Mouse (Mus musculus) kidney, postnatal 0 days (tissue): ENCODE measurements around the gene Fzd9. TPM values are rescaled to one million over a fixed set of nuclear protein-coding genes. Genes with fewer than 3 reads are reported as not detected.
A peak's percentile ranks its signal among the peaks of the same experiment; 100 is the strongest.

ENCODE experiments used
- ATAC-seq: fragments of 200-750 bp; cut with Nextera tagmentation; replicated peaks from 2 replicates; pipeline ENCODE4 v1.8.0; 2017; ENCODE audit warnings: low read depth, moderate number of reproducible peaks, moderate TSS enrichment, moderate library complexity; ENCODE audit not compliant: low FRiP score
- DNase-seq: peaks from one replicate; pipeline ENCODE4 v3.0.0-alpha.2; 2016; ENCODE audit warnings: low spot score
- H3K27ac ChIP-seq: fragments of 300-500 bp; sonication (generic); 2 replicates; pipeline ENCODE4 v1.5.1; 2014; ENCODE audit warnings: mild to moderate bottlenecking
- H3K27me3 ChIP-seq: fragments of 300-500 bp; sonication (generic); 2 replicates; pipeline ENCODE4 v1.6.1; 2014; ENCODE audit warnings: low read length, mixed read lengths; ENCODE audit not compliant: insufficient read depth
- H3K36me3 ChIP-seq: fragments of 300-500 bp; sonication (generic); 2 replicates; pipeline ENCODE4 v1.6.1; 2014; ENCODE audit warnings: low read length, mixed read lengths; ENCODE audit not compliant: insufficient read depth
- H3K4me1 ChIP-seq: fragments of 300-500 bp; sonication (generic); replicated peaks from 2 replicates; pipeline ENCODE4 v1.6.1; 2014; ENCODE audit warnings: antibody characterized with exemption, low read length, mixed read lengths; ENCODE audit not compliant: insufficient read depth
- H3K4me2 ChIP-seq: fragments of 300-500 bp; sonication (generic); 2 replicates; pipeline ENCODE4 v1.6.1; 2014; ENCODE audit warnings: mild to moderate bottlenecking, low read length, moderate library complexity, mixed read lengths
- H3K4me3 ChIP-seq: fragments of 300-500 bp; sonication (generic); replicated peaks from 2 replicates; pipeline ENCODE4 v1.5.1; 2014; ENCODE audit warnings: low read depth, low read length
- H3K9ac ChIP-seq: fragments of 300-500 bp; sonication (generic); 2 replicates; pipeline ENCODE4 v1.6.1; 2014; ENCODE audit warnings: low read depth, low read length
- H3K9me3 ChIP-seq: fragments of 300-500 bp; sonication (generic); replicated peaks from 2 replicates; pipeline ENCODE4 v1.6.1; 2016; ENCODE audit warnings: low read length, inconsistent platforms, mixed read lengths
- CTCF ChIP-seq: IDR thresholded peaks from 2 replicates; pipeline ENCODE4 v1.5.1; 2016; ENCODE audit warnings: antibody characterized with exemption, low read depth, mild to moderate bottlenecking, moderate library complexity
- WGBS: fragments of 180-500 bp; shearing (Covaris S2); extraction: QIAGEN DNeasy Blood & Tissue Kit; methylation state at CpG from one replicate; pipeline ENCODE4 v1.1.7; 2014; 5-methylcytosine and 5-hydroxymethylcytosine counted together
- polyA plus RNA-seq: library from polyadenylated mRNA; unstranded; fragments of >200 nt; fragmentation: Nextera tagmentation; extraction: Ambion mirVana; gene quantifications from 2 replicates; pipeline ENCODE4 v1.2.1, GENCODE M21; 2015

Gene Fzd9
- polyA plus RNA-seq, result 0.65 and 0.93 TPM in 2 replicates

GRCm38 (mm10) chr5:135251079-135251454, at the start of gene Fzd9:
Fzd9 (minus strand) TSS chr5:135251230.
- DNase-seq (peak; percentile 83), ATAC-seq (peak; percentile 82)
- H3K27ac ChIP-seq, result no peak within 1 kb of the TSS
- H3K36me3 ChIP-seq, result peaks cover 5% of the 10 kb centered on the region; the same call in 1 of the 2 replicates
- 0 out of 2 replicates have a peak, but pooled peaks cover 8% of the 10 kb centered on the region for H3K27me3 ChIP-seq
- peaks cover 6% of the 10 kb centered on the region; the same call in 1 of the 2 replicates for H3K4me1 ChIP-seq
- H3K4me3 ChIP-seq, result peak within 1 kb of the TSS; percentile 46
- H3K9me3 ChIP-seq, result no peaks in the 10 kb centered on the region
- TF ChIP-seq CTCF, result no peak
- H3K4me2 ChIP-seq, result peak within 1 kb of the TSS; percentile 91
- WGBS, result under 1% methylated on average over 50 of the region's 51 CpGs
- H3K9ac ChIP-seq, result peak within 1 kb of the TSS; percentile 32; the same call in 1 of the 2 replicates

GRCm38 (mm10) chr5:135292001-135292400, 41.0 kb upstream of the Fzd9 start:
- Histone ChIP-seq H3K4me1 (no peaks in the 10 kb centered on the region), H3K4me3 (no peak overlapping the region), H3K27me3 (no peaks in the 10 kb centered on the region), H3K9ac (no peak overlapping the region), H3K9me3 (no peaks in the 10 kb centered on the region), H3K27ac (no peak overlapping the region), H3K4me2 (no peak overlapping the region), H3K36me3 (no peaks in the 10 kb centered on the region)
- no peak for TF ChIP-seq CTCF
- WGBS, result 84% methylated on average over 2 of the region's 2 CpGs
- ATAC-seq, result no peak
- DNase-seq, result no peak

- Histone ChIP-seq H3K36me3 (no peaks in the 10 kb centered on the region), H3K27ac (no peak overlapping the region), H3K9ac (no peak overlapping the region), H3K4me1 (no peaks in the 10 kb centered on the region), H3K4me2 (no peak overlapping the region), H3K9me3 (no peaks in the 10 kb centered on the region), H3K27me3 (no peaks in the 10 kb centered on the region), H3K4me3 (no peak overlapping the region)
- ATAC-seq (no peak), DNase-seq (no peak)
- WGBS, result 62% methylated on average over 4 of the region's 4 CpGs
- no peak for TF ChIP-seq CTCF
Measured at GRCm38 (mm10) chr5:135291193-135291592, 40.2 kb upstream of the Fzd9 start.

- H3K27me3 ChIP-seq, result no peaks in the 10 kb centered on the region
- no peaks in the 10 kb centered on the region for H3K36me3 ChIP-seq
- H3K4me2 ChIP-seq, result no peak overlapping the region
- no peak for DNase-seq
- no peak overlapping the region for H3K4me3 ChIP-seq
- H3K4me1 ChIP-seq, result no peaks in the 10 kb centered on the region
- no peak overlapping the region for H3K9ac ChIP-seq
- TF ChIP-seq CTCF, result no peak
- no peaks in the 10 kb centered on the region for H3K9me3 ChIP-seq
- 78% methylated on average over 6 of the region's 6 CpGs for WGBS
- H3K27ac ChIP-seq, result no peak overlapping the region
- no peak for ATAC-seq
Measured at GRCm38 (mm10) chr5:135290703-135291102, 39.7 kb upstream of the Fzd9 start.

GRCm38 (mm10) chr5:135286926-135287325, 35.9 kb upstream of the Fzd9 start:
- no peak for ATAC-seq
- no peak for DNase-seq
- Histone ChIP-seq H3K4me1 (no peaks in the 10 kb centered on the region), H3K4me3 (no peak overlapping the region), H3K4me2 (no peak overlapping the region), H3K27ac (no peak overlapping the region), H3K9me3 (no peaks in the 10 kb centered on the region), H3K36me3 (no peaks in the 10 kb centered on the region), H3K27me3 (no peaks in the 10 kb centered on the region), H3K9ac (no peak overlapping the region)
- TF ChIP-seq CTCF, result no peak
- 84% methylated on average over 5 of the region's 5 CpGs for WGBS

GRCm38 (mm10) chr5:135286185-135286584, 35.2 kb upstream of the Fzd9 start:
- H3K27ac ChIP-seq, result no peak overlapping the region
- no peak overlapping the region for H3K4me2 ChIP-seq
- TF ChIP-seq CTCF, result peak; percentile 91
- no peaks in the 10 kb centered on the region for H3K4me1 ChIP-seq
- peak; percentile 29; the same call in 1 of the 2 replicates for ATAC-seq
- H3K9ac ChIP-seq, result no peak overlapping the region
- WGBS, result 0% methylated on average over 6 of the region's 6 CpGs
- no peak overlapping the region for H3K4me3 ChIP-seq
- DNase-seq, result peak; percentile 90
- H3K27me3 ChIP-seq, result no peaks in the 10 kb centered on the region
- H3K36me3 ChIP-seq, result no peaks in the 10 kb centered on the region
- no peaks in the 10 kb centered on the region for H3K9me3 ChIP-seq

- no peak overlapping the region for H3K9ac ChIP-seq
- no peak for ATAC-seq
- H3K4me2 ChIP-seq, result no peak overlapping the region
- 73% methylated on average over 3 of the region's 3 CpGs for WGBS
- no peaks in the 10 kb centered on the region for H3K36me3 ChIP-seq
- H3K27me3 ChIP-seq, result no peaks in the 10 kb centered on the region
- H3K4me3 ChIP-seq, result no peak overlapping the region
- TF ChIP-seq CTCF, result no peak
- H3K4me1 ChIP-seq, result no peaks in the 10 kb centered on the region
- no peak for DNase-seq
- no peak overlapping the region for H3K27ac ChIP-seq
- no peaks in the 10 kb centered on the region for H3K9me3 ChIP-seq
Measured at GRCm38 (mm10) chr5:135285211-135285610, 34.2 kb upstream of the Fzd9 start.
